Mouse (Mus musculus) 3134 (cell line): ENCODE measurements around the gene Pnkd.
"Not testable (repeated sequence)": the region's sequence is repeated elsewhere in the genome, so short reads cannot be mapped to it uniquely, and the experiment has no call there.

Experiments used
- DNase-seq: peaks from one replicate; pipeline ENCODE4 v3.0.0-alpha.2; 2011; ENCODE audit warnings: low spot score; ENCODE audit not compliant: insufficient read length; ENCODE audit errors: extremely low read depth

Gene Pnkd

GRCm38 (mm10) chr1:74385531-74385930 lies 100.8 kb downstream of the Pnkd start:
- DNase-seq, result no peak

GRCm38 (mm10) chr1:74386363-74386713 lies 101.6 kb downstream of the Pnkd start:
- no peak for DNase-seq

- peak; percentile 96 for DNase-seq
These were observed 102.1 kb downstream of the Pnkd start for GRCm38 (mm10) chr1:74386714-74387385.

- DNase-seq, result no peak
These were observed 102.8 kb downstream of the Pnkd start for GRCm38 (mm10) chr1:74387386-74387988.

- no peak for DNase-seq
These were observed 103.7 kb downstream of the Pnkd start for GRCm38 (mm10) chr1:74388398-74388920.

GRCm38 (mm10) chr1:74389831-74390286 lies 105.1 kb downstream of the Pnkd start:
- no peak for DNase-seq

- DNase-seq, result no peak
These were observed 105.7 kb downstream of the Pnkd start for GRCm38 (mm10) chr1:74390287-74390906.

- DNase-seq, result peak; percentile 99
These were observed 106.4 kb downstream of the Pnkd start, which contains the start of gene Ctdsp1 for GRCm38 (mm10) chr1:74390924-74391748. Gene Ctdsp1 (plus strand): TSS chr1:74391509.

- DNase-seq, result peak; percentile 83
These were observed 107.2 kb downstream of the Pnkd start for GRCm38 (mm10) chr1:74391844-74392441.

- DNase-seq, result no peak
These were observed 107.8 kb downstream of the Pnkd start for GRCm38 (mm10) chr1:74392446-74392994.

- peak; percentile 56 for DNase-seq
These were observed 108.3 kb downstream of the Pnkd start for GRCm38 (mm10) chr1:74393010-74393409.

GRCm38 (mm10) chr1:74393697-74394096 lies 109.0 kb downstream of the Pnkd start:
- DNase-seq, result no peak

- DNase-seq, result no peak
These were observed 109.6 kb downstream of the Pnkd start for GRCm38 (mm10) chr1:74394311-74394710.

- DNase-seq, result no peak
These were observed 110.1 kb downstream of the Pnkd start for GRCm38 (mm10) chr1:74394858-74395257.

GRCm38 (mm10) chr1:74395290-74395689 lies 110.6 kb downstream of the Pnkd start:
- no peak for DNase-seq

- not testable (repeated sequence) for DNase-seq
These were observed 111.9 kb downstream of the Pnkd start for GRCm38 (mm10) chr1:74396456-74397222.

- peak; percentile 99 for DNase-seq
These were observed 112.7 kb downstream of the Pnkd start for GRCm38 (mm10) chr1:74397268-74397918.

- peak; percentile 43 for DNase-seq
These were observed 113.3 kb downstream of the Pnkd start for GRCm38 (mm10) chr1:74397919-74398451.

- DNase-seq, result no peak
These were observed 115.8 kb downstream of the Pnkd start for GRCm38 (mm10) chr1:74400531-74400930.
